Mouse (Mus musculus) ES-E14 (cell line): ENCODE results near the gene Nudcd2. TPM values are rescaled to one million over a fixed set of nuclear protein-coding genes. Genes with fewer than 3 reads are reported as not detected.
A peak's percentile ranks its signal among the peaks of the same experiment; 100 is the strongest.

ENCODE experiments used
- DNase-seq: peaks from one replicate; pipeline ENCODE4 v3.0.0-alpha.2; 2013; ENCODE audit warnings: low read depth, low spot score
- H3K27ac ChIP-seq: 2 replicates; pipeline ENCODE4 v1.5.1; 2012; ENCODE audit warnings: low read depth, mild to moderate bottlenecking, low read length, moderate library complexity, mixed read lengths; ENCODE audit not compliant: poor library complexity, insufficient read depth, severe bottlenecking
- H3K36me3 ChIP-seq: 2 replicates; pipeline ENCODE4 v1.6.1; 2012; ENCODE audit warnings: mild to moderate bottlenecking, low read length, moderate library complexity, mixed read lengths; ENCODE audit not compliant: control insufficient read depth, poor library complexity, insufficient read depth, severe bottlenecking
- H3K4me1 ChIP-seq, 2 experiments: fragments of 150-350 bp in 1 of 2; sonication (generic) in 1 of 2; 2 replicates each; pipeline ENCODE4 v1.6.1; 2012; ENCODE audit warnings: low read length in 2 of 2, mild to moderate bottlenecking in 1 of 2, mixed read lengths in 1 of 2; ENCODE audit not compliant: control insufficient read depth in 2 of 2, insufficient read depth in 2 of 2, poor library complexity in 1 of 2
- H3K4me3 ChIP-seq, 2 experiments: fragments of 150-350 bp in 1 of 2; sonication (generic) in 1 of 2; 2 replicates each; pipeline ENCODE4 v1.5.1; 2012; ENCODE audit warnings: low read length in 2 of 2, low read depth in 1 of 2, mild to moderate bottlenecking in 1 of 2, mixed read lengths in 1 of 2; ENCODE audit not compliant: insufficient read depth in 1 of 2, poor library complexity in 1 of 2, severe bottlenecking in 1 of 2
- H3K9ac ChIP-seq: 2 replicates; pipeline ENCODE4 v1.6.1; 2012; ENCODE audit warnings: low read depth, mild to moderate bottlenecking, low read length, mixed read lengths; ENCODE audit not compliant: poor library complexity, insufficient read depth, severe bottlenecking
- H3K9me3 ChIP-seq: fragments of 150-350 bp; sonication (generic); 2 replicates; pipeline ENCODE4 v1.6.1; 2012; ENCODE audit warnings: low read depth, mild to moderate bottlenecking, low read length; ENCODE audit not compliant: control insufficient read depth, insufficient read depth
- CHD2 ChIP-seq: IDR thresholded peaks from 2 replicates; pipeline ENCODE4 v1.6.1; 2014; ENCODE audit warnings: mild to moderate bottlenecking, low read depth, low read length, inconsistent platforms
- HCFC1 ChIP-seq: IDR thresholded peaks from 2 replicates; pipeline ENCODE4 v1.6.1; 2012; ENCODE audit warnings: low read length, inconsistent platforms, borderline replicate concordance; ENCODE audit not compliant: insufficient read depth
- MAFK ChIP-seq: IDR thresholded peaks from 2 replicates; pipeline ENCODE4 v1.6.1; 2014; ENCODE audit warnings: mild to moderate bottlenecking, low read depth, low read length, inconsistent platforms; ENCODE audit not compliant: insufficient read depth
- ZC3H11A ChIP-seq: IDR thresholded peaks from 2 replicates; pipeline ENCODE4 v1.6.1; 2012; ENCODE audit warnings: low read depth, mild to moderate bottlenecking, inconsistent platforms, low read length, borderline replicate concordance
- ZNF384 ChIP-seq: IDR thresholded peaks from 2 replicates; pipeline ENCODE4 v1.6.1; 2012; ENCODE audit warnings: low read depth, low read length, inconsistent platforms
- in situ Hi-C, 2 experiments: fragments of 600-800 bp; cut with MboI; formaldehyde crosslinking; loops; one replicate each; pipeline ENCODE4 v1.15.1; 2025; ENCODE audit warnings: low sequenced_read_pairs in 2 of 2, inconsistent platforms in 1 of 2; ENCODE audit not compliant: unreplicated experiment in 2 of 2
- total RNA-seq: library from RNA; depleted of rRNA; stranded (reverse); fragments of 300-350 nt; gene quantifications from 2 replicates; pipeline ENCODE4 v1.2.3, GENCODE M21; 2012

The Nudcd2 gene
- total RNA-seq, 1 experiment = 133 TPM

DNA sequence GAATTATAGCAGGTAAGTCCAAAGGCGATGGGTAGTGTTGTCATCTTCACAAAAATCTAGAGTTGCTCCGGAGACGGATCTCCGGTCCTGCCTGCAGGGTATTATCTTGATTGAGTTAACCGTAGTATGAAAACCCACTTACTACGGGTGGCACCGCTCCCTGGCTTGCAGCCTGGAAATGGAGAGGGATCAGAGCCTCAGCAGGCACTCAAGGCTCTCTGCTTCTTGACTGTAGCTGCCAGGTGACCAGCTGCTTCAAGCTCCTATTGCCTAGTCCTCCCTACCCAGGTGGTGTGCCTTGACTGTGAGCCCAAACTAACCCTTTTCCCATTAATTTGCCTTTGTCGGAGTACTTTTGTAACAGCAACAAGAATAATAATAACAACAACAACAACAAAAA lies 26.4 kb downstream of the Nudcd2 start:
- Histone ChIP-seq H3K36me3 (no peaks in the 10 kb centered on the region), H3K4me3 (no peak overlapping the region), H3K9ac (no peak overlapping the region), H3K4me1 (peaks cover 3 to 6% of the 10 kb centered on the region in 2 experiments; a peak in 2 of 4 replicates), H3K27ac (no peak overlapping the region), H3K9me3 (no peaks in the 10 kb centered on the region)
- DNase-seq = no peak
- in situ Hi-C loops = loop anchor here in 1 of 2 experiments (10.0 kb wide), 1 partner anchor 225 kb away; no protein-coding TSS in a partner anchor
- TF ChIP-seq ZC3H11A = no peak

DNA sequence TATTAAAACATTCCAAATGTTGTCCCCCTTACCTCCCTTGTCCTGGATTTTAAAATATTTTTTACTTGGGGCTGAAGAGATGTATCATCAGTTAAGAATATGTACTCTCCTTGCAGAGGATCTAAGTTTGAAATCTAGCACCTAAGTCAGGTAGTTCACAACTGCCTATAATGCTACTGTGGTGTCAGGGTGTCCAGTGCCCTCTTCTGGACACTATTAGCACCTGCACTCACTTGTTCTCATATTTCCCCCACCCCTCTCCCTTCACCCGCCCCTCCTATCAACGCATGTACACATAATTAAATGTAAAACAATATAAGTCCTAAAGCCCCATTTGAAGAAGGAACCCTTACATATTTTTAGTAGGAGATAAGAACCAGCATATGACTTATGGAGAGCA lies 29.9 kb downstream of the Nudcd2 start:
- Histone ChIP-seq H3K9me3 (no peaks in the 10 kb centered on the region), H3K4me3 (no peak overlapping the region), H3K9ac (no peak overlapping the region), H3K36me3 (no peaks in the 10 kb centered on the region), H3K27ac (no peak overlapping the region), H3K4me1 (no peaks in the 10 kb centered on the region)
- peak; percentile 49; the same call in 1 of the 2 replicates for TF ChIP-seq ZC3H11A
- TF ChIP-seq CHD2 = no peak
- in situ Hi-C loops = loop anchor here in 1 of 2 experiments (10.0 kb wide), 1 partner anchor 229 kb away; no protein-coding TSS in a partner anchor
- peak; percentile 22 for DNase-seq

DNA sequence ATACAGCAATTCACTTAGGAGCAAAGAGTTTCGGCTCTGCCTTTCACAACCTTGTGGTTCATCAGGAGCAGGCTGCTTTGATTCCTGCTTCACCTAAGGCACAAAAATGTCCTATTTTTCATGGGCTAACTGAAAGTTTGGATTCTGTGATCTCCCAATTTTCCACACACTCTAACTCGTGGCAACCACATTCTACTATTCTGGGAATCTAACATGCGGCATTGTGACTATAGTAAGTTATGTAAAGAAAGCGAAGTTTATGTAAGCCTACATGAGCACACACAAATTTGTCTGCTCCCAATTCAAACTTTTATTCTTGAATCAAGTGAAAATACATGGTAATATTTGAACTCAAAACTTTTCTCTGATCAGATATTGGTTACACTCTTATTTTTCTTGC lies 31.2 kb downstream of the Nudcd2 start:
- no peak overlapping the region for H3K9ac ChIP-seq
- no peak for DNase-seq
- no peaks in the 10 kb centered on the region for H3K36me3 ChIP-seq
- H3K4me1 ChIP-seq = no peaks in the 10 kb centered on the region; a peak in 1 of 4 replicates
- TF ChIP-seq ZC3H11A = no peak
- no peak for TF ChIP-seq ZNF384
- TF ChIP-seq MAFK = no peak
- no peak for TF ChIP-seq HCFC1
- no peak for TF ChIP-seq CHD2
- in situ Hi-C loops = loop anchor here in 1 of 2 experiments (10.0 kb wide), 1 partner anchor 230 kb away; no protein-coding TSS in a partner anchor
- H3K27ac ChIP-seq = no peak overlapping the region
- no peaks in the 10 kb centered on the region for H3K9me3 ChIP-seq
- H3K4me3 ChIP-seq = no peak overlapping the region

DNA sequence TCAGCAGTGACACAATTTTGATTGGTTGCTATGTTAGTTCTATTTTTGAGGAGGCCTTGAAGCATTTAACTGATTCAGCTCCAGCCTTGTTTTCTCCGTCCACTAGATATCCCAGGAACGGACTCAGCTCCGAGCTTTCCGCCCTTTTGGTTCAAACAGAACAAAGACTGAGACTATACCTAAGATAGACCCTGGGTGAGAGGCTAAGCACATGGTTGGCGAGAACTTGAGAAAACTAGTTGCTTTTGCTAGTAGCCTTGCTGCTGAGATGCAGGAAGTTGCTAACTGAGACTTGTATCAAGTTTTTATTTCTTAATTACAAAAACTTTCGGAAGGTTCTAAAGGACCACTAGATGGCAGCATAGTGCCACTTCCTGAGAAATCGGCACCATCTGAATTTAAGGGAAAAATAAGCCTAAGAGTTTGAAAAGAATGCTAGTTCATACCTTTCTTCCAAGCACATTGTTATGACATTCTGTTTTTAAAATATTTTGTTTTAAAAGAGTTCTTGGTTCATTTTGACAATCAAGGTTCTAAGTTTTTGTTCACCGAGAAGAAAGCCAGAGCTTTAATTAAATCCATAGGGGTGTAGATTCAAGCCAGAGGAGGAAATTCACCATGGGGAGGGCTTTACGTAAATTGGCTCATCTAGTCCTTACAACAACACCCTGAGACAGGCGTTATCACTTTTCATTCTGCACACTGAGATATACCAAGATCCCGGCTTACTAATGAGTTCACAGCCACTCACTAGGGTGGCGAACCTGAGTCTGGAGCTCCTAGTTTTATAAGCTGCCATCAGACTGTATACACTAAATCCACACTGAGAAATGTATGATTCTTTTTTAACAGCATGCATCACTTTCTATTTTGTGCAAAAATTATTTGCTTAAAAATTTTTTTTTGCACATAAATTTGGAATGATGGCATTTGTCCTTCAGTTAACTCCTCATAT lies 42.1 kb downstream of the Nudcd2 start:
- H3K9me3 ChIP-seq = no peaks in the 10 kb centered on the region
- in situ Hi-C loops = no loop called here

More for the DNA sequence above, 42.1 kb downstream of the Nudcd2 start:
- Histone ChIP-seq H3K36me3 (no peaks in the 10 kb centered on the region), H3K4me1 (no peaks in the 10 kb centered on the region), H3K27ac (no peak overlapping the region), H3K9ac (no peak overlapping the region; the same call in 1 of the 2 replicates), H3K4me3 (no peak overlapping the region)
- no peak for TF ChIP-seq CHD2
- no peak for TF ChIP-seq MAFK
- no peak for TF ChIP-seq HCFC1
- no peak for TF ChIP-seq ZNF384
- no peak for TF ChIP-seq ZC3H11A
- DNase-seq = peak; percentile 55
